Mouse (Mus musculus): Measurements from ENCODE around the gene Tnr. TPM values are rescaled to one million over a fixed set of nuclear protein-coding genes. Genes with fewer than 3 reads are reported as not detected.

Tnr gene
- polyA plus RNA-seq, 1 experiment: 32.6 TPM

GRCm38 (mm10) chr1:159621321-159621720, 97.8 kb downstream of the Tnr start:
- no peak for DNase-seq (ENCODE audit: extremely low spot score in 1 of 2, low spot score in 1 of 2)

GRCm38 (mm10) chr1:159629119-159629518, 105.5 kb downstream of the Tnr start:
- DNase-seq (ENCODE audit: extremely low spot score in 1 of 2, low spot score in 1 of 2): no peak

DNA sequence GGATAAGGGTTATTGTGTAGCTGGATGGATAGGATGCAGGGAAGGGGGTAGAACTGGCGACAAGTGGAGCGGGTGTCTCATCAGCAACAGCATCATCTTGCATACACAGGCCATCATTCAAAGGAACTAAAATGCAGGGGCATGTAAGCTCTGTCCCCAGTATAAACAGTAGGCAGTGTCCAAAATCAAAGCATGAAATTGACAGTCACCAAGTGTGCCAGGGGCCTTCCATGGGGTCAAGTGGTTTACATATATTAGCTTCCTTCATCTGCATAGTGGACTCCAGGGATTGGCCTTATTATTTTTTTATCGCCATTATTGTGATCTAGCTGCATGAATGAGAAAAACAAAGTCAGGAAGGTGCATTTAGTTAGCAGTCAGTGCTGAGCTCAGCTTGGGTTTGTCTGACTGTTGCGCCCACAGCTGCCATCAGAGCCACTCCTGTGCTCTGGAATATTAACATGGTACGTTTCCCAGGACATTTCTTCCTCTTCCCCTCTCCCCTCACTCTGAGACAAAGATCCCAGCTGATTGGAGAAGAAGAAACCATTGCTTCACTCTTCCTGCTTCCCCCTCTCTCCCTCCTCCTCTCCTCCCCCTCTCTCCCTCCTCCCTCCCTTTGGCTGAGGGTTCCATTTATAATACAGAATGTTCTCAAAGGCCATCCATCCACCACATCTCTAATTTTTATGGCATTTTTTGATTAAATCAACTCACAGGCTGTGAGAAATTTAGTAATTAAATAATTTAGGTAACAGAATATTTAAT, 106.4 kb downstream of the Tnr start:
- no peak for DNase-seq (ENCODE audit: extremely low spot score in 1 of 2, low spot score in 1 of 2)

- DNase-seq (ENCODE audit: extremely low spot score in 1 of 2, low spot score in 1 of 2): no peak
Measured at GRCm38 (mm10) chr1:159632558-159632957, 109.0 kb downstream of the Tnr start.

DNA sequence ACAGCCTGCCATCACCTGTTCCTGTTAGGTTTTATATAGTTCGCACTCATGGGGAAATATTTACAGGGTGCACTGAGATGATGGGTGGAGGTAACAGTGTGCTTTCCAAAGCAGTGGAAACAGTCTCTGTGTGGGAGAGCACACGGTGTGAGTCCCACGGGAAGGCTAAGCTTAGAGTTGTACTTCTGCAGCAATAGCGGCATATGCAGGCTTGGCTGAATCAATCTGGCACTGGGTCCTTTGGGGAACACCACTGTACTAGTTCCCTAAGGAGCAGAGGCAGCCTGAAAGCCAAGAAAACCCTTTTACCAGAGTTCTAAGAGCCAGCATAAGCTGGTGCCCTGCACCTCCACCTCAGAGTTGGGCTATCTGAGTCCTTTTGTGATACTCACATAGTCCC, 115.8 kb downstream of the Tnr start:
- peak in 1 of 2 experiments; percentile 38 for DNase-seq (ENCODE audit: extremely low spot score in 1 of 2, low spot score in 1 of 2)

DNA sequence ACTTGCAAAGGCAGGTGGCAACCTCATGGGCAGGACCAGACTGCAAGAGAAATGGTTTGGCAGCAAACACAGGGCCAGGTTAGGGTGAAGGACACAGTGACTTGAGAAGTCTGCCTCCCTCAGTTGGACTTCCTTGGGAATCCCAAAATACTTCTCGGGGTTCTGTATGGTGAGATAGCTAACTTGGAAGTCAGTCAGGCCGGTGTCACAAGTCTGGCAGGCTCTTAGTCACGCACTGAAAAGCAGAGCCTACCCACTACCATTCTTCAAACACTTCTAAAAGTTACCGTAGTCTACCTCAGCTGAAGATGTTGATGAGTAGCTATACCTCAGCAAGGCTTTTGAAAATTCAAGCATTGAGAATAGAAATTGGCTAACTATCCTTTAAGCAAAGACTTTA, 122.2 kb downstream of the Tnr start:
- peak in 1 of 2 experiments; percentile 38 for DNase-seq (ENCODE audit: extremely low spot score in 1 of 2, low spot score in 1 of 2)

- DNase-seq (ENCODE audit: extremely low spot score in 1 of 2, low spot score in 1 of 2): no peak
Measured at GRCm38 (mm10) chr1:159650486-159650885, 126.9 kb downstream of the Tnr start.

DNA sequence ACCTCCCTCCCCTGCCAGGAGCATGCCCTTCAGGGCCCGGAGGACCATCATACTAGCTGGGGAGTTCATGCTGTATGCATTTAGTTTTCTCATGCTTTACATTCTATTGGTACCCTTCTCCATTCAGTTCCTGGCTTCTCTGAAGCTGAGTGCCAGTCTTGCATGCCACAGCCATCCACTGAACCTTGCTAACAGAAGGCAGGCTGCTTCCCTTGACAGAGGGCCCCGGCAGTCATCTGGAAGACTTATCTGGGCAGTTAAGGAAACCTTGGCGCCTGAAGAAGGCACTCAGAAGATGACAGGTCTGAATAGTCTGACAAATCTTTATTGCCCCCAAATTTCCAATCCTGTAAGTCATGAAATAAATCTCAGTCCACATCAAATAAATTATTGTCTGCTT, 131.7 kb downstream of the Tnr start:
- DNase-seq (ENCODE audit: extremely low spot score in 1 of 2, low spot score in 1 of 2): no peak

GRCm38 (mm10) chr1:159657856-159658542, 134.4 kb downstream of the Tnr start:
- no peak for DNase-seq (ENCODE audit: extremely low spot score in 1 of 2, low spot score in 1 of 2)

DNA sequence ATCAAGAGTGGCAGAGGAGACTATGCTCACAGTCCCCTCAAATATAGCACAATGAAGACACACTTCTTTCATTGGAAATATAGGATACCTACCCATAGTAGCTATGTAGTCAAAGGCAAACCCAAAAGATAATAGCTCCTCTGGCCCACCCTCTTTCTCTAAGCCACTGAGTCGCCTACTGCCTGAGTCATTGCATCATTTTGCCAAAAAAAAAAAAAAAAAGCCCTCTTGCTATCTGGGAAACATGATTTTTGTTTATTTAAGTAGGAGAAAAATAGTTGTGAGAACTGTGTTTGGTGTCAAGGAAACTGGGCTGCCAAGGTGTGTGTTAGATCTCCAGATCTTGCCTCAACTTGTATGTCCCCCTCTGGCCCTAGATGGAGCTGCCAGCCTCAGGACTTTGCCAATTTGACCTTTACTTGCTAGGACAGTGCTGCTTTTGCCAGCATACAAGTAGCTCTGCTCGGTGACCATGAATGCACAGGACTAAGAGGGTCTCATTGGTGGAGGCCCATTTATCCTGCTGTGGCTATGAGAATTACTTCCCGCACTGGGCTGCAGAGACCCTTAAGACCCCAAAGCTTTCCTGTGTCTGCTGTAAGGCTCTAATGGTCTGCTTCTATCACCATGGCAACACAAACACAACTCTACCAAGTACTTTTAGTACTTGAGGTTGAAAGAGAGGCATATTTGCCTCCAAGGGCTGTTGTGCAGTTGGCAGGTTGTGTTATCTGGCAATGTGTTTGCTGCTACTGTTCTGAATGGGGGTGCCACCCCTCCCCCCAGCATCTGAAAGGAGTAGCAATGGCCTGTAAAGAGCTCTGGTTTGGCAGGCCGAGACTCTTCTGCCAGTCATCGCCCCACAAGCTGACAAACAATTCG, 137.3 kb downstream of the Tnr start:
- DNase-seq (ENCODE audit: extremely low spot score in 1 of 2, low spot score in 1 of 2): peak in 1 of 2 experiments; percentile 42

GRCm38 (mm10) chr1:159664496-159664895, 140.9 kb downstream of the Tnr start:
- peak in 1 of 2 experiments; percentile 66 for DNase-seq (ENCODE audit: extremely low spot score in 1 of 2, low spot score in 1 of 2)

DNA sequence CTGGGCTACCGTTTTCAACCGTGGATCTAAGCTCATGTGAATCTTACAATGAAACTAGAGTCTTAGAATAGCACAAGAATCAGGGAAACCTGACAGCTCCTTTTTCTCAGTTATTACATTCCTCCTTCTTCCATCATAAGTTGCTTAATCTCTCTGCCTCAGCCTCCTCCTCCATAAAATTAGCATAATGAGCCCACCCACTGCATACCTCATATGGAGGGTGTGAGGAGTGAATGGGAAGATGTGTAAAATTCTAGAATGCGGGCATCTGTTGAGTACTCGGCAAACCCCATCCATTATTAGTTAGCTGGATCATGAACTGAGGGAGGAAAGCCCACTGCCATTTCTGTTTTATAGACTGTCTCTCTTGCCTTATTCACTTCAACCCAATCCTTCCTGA, 141.4 kb downstream of the Tnr start:
- peak; percentile 54 to 69 for DNase-seq (ENCODE audit: extremely low spot score in 1 of 2, low spot score in 1 of 2)

DNA sequence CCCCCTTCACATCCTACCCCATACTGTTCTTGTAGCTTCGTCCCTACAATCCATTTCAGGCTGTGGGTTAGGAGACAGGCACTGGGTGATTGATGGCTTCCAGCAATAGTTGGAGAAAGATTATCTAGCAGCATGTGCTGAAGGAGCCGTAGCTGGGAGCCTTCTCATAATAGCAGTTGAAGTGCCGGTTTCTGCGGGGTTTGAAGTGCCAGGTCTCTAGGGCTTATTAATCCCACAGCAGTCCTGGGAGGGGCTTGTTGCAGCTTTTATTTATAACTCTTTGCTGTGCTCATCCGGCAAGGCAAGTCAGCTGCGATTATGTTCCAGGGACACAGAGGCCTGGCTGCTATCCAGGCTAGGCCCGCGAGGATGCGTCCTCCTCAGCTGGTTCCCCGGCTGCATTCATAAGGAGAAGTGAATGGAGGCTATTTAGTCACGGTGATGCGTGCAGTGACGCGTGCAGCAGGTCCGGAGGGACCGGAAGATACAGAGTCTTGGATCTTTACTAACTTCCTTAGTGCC, 147.1 kb downstream of the Tnr start:
- DNase-seq (ENCODE audit: extremely low spot score in 1 of 2, low spot score in 1 of 2): peak; percentile 50 to 74

- DNase-seq (ENCODE audit: extremely low spot score in 1 of 2, low spot score in 1 of 2): no peak
Measured at GRCm38 (mm10) chr1:159671181-159671580, 147.6 kb downstream of the Tnr start.

GRCm38 (mm10) chr1:159674240-159674639, 150.7 kb downstream of the Tnr start:
- no peak for DNase-seq (ENCODE audit: extremely low spot score in 1 of 2, low spot score in 1 of 2)

GRCm38 (mm10) chr1:159675472-159675871, 151.9 kb downstream of the Tnr start:
- DNase-seq (ENCODE audit: extremely low spot score in 1 of 2, low spot score in 1 of 2): no peak

- DNase-seq (ENCODE audit: extremely low spot score in 1 of 2, low spot score in 1 of 2): peak in 1 of 2 experiments; percentile 47
Measured at GRCm38 (mm10) chr1:159678221-159678935, 154.8 kb downstream of the Tnr start.

GRCm38 (mm10) chr1:159681252-159681651, 157.7 kb downstream of the Tnr start:
- DNase-seq (ENCODE audit: extremely low spot score in 1 of 2, low spot score in 1 of 2): no peak

DNA sequence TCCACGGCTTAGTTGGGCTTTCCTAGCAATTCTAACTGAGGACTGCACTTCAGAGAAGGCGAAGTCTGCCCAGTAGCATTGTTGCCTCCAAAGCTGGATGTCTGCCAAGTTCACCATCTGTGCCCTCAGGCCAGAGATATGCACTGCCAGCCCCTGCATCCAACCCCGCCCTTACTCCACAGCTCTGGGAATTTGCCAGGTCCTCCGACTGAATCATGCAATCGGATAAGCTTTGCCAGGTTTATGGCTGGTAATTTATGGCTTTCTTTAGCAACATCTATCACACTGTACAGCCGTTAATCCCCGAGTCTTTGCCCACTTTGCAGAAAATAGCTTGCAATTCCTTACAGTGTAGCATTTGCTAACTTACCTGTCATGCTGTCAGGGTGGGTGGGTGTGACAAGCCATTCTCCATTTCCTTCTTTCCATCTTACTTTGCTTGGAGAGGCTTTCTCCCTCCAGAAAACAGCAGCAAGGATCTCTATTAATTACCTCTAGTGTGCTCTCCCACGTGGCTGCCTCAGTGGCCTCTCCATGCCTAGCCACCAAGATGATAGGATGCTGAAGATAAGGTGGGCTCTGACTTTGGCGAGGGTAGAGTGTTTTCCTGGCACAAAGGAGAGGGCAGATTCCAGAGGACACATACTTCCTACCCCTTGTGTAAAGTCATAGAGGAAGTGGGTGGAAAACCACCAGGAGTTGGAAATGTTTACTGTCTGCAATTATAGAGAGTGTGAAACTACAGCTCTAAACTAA, 163.1 kb downstream of the Tnr start:
- peak; percentile 49 to 74 for DNase-seq (ENCODE audit: extremely low spot score in 1 of 2, low spot score in 1 of 2)

Measured in frontal cortex, adult 2 months (tissue).